Mouse (Mus musculus) embryonic facial prominence, embryonic 13.5 days (tissue): ENCODE results near the gene Chrna10. TPM values are rescaled to one million over a fixed set of nuclear protein-coding genes. Genes with fewer than 3 reads are reported as not detected.

ENCODE experiments used
- polyA plus RNA-seq: library from polyadenylated mRNA; unstranded; fragments of >200 nt; fragmentation: Nextera tagmentation; extraction: Ambion mirVana; gene quantifications from 2 replicates; pipeline ENCODE4 v1.2.1, GENCODE M21; 2015

The Chrna10 gene
- polyA plus RNA-seq, 1 experiment from 2014 or later: not detected

Other genes starting within 250 kb of the Chrna10 start
- gene Folr1, start 246.0 kb downstream of the Chrna10 start, polyA plus RNA-seq: 0.25 TPM in 1 of 2 replicates, not detected in the other
- 157 and 168 TPM in 2 replicates for gene Lamtor1, start 210.9 kb downstream of the Chrna10 start, polyA plus RNA-seq
- 0.51 and 0.59 TPM in 2 replicates for gene Tomt, start 210.5 kb downstream of the Chrna10 start, polyA plus RNA-seq
- gene Lrrc51, start 182.9 kb downstream of the Chrna10 start, polyA plus RNA-seq: 7.3 and 8.3 TPM in 2 replicates
- gene Numa1, start 182.7 kb downstream of the Chrna10 start, polyA plus RNA-seq: 90.9 and 92.0 TPM in 2 replicates
- gene Il18bp, start 98.1 kb downstream of the Chrna10 start, polyA plus RNA-seq: 3.3 TPM in 2 replicates
- gene Rnf121, start 51.4 kb downstream of the Chrna10 start, polyA plus RNA-seq: 31.2 and 33.3 TPM in 2 replicates
- gene Xndc1, start 51.3 kb downstream of the Chrna10 start, polyA plus RNA-seq: 45.4 and 47.8 TPM in 2 replicates
- gene Xntrpc, start 51.1 kb downstream of the Chrna10 start, polyA plus RNA-seq: 1.6 and 2.7 TPM in 2 replicates
- gene Trpc2, start 33.7 kb downstream of the Chrna10 start, polyA plus RNA-seq: 0.56 TPM in 1 of 2 replicates, not detected in the other
- 1.4 and 2.0 TPM in 2 replicates for gene Art1, start 15.1 kb downstream of the Chrna10 start, polyA plus RNA-seq
- 1.2 and 1.8 TPM in 2 replicates for gene Art5, start 7.3 kb downstream of the Chrna10 start, polyA plus RNA-seq
- gene Nup98, start 93.3 kb upstream of the Chrna10 start, polyA plus RNA-seq: 37.1 and 38.7 TPM in 2 replicates
- 93.5 and 98.9 TPM in 2 replicates for gene Pgap2, start 93.4 kb upstream of the Chrna10 start, polyA plus RNA-seq
- gene Rhog, start 139.2 kb upstream of the Chrna10 start, polyA plus RNA-seq: 59.5 and 60.7 TPM in 2 replicates
- gene Stim1, start 151.0 kb upstream of the Chrna10 start, polyA plus RNA-seq: 27.7 and 30.1 TPM in 2 replicates